Mouse (Mus musculus) frontal cortex, adult (tissue): ENCODE measurements around the gene Slc7a11.

Experiments
- ATAC-seq: cut with Nextera tagmentation; 2 replicates; pipeline ENCODE4 v1.9.2; 2017; ENCODE audit warnings: mild to moderate bottlenecking, moderate library complexity, mixed read lengths; ENCODE audit not compliant: low TSS enrichment

Slc7a11 gene

DNA sequence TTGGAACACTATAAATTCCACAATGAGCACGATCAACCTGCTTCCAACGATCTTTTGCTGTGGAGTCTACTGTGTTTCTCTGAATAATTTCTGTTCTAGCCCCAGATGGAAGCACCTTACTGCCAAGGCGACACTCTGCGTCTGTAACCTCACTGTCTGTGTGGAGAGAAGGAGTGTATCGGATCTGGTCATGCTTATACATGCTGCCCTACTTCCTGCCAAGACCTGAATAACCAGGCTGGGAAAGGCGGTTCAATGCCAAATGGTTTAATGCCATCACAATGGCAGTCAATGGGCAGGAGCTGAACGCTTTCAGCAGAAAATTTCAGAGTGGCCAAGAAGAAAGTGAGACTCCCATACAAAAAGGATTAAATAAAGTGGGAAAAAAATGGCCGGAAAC is 137.1 kb downstream of the Slc7a11 start:
- ATAC-seq: no peak

DNA sequence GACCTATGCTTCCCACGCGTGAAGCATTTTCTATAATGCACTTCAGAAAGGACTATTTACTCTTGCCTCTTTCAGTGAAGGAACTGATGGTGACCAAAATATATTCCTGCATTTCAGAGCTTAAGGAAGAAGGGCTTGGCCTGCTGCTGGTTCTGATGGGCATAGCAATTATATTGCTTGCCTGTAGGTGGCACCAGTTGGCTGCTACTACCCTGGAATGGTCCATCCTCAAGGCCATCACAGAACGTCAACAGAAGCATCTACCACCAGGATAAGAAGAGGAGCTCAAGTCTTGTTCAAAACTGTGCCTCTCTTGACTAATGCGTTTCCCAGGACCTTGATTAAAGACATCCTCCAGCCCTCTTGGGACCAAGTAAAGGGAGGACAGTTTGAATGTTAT is 139.3 kb downstream of the Slc7a11 start:
- ATAC-seq: peak; percentile 84

DNA sequence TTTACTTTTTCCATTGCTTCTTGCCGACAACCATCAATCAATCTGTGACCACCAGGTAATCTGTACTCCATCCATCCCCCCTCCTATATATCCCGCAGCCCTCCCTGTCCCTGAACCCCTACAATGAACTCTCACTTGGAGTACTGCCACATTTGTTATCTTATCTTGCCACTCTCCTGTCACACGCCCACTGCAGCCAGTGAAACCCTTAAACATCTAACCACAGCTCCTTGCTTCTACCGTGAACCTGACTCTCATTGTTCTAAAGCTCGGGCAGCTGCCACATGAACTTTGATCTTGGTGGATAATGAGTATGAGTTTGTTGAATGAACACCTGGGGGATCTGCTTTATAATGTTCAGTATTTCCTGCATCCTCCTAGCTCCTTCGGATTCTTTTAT is 140.8 kb downstream of the Slc7a11 start:
- no peak for ATAC-seq

DNA sequence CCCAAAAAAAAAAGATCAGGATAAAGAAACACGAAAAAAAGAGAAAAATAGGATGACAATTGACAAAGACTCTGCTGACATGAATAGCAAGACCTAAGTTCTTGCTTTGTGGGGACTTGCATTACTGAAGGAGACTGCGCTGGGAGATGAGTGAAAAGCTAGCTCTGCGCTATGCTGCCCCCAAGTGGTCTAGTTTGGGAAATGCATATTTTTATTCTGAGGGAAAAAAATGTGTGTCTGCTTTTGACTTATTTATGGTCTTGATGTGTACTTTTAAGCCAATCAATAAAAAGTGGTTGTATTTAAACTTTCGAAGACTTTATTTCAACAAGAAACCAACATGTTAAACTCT is 142.5 kb downstream of the Slc7a11 start:
- ATAC-seq: peak; percentile 89

DNA sequence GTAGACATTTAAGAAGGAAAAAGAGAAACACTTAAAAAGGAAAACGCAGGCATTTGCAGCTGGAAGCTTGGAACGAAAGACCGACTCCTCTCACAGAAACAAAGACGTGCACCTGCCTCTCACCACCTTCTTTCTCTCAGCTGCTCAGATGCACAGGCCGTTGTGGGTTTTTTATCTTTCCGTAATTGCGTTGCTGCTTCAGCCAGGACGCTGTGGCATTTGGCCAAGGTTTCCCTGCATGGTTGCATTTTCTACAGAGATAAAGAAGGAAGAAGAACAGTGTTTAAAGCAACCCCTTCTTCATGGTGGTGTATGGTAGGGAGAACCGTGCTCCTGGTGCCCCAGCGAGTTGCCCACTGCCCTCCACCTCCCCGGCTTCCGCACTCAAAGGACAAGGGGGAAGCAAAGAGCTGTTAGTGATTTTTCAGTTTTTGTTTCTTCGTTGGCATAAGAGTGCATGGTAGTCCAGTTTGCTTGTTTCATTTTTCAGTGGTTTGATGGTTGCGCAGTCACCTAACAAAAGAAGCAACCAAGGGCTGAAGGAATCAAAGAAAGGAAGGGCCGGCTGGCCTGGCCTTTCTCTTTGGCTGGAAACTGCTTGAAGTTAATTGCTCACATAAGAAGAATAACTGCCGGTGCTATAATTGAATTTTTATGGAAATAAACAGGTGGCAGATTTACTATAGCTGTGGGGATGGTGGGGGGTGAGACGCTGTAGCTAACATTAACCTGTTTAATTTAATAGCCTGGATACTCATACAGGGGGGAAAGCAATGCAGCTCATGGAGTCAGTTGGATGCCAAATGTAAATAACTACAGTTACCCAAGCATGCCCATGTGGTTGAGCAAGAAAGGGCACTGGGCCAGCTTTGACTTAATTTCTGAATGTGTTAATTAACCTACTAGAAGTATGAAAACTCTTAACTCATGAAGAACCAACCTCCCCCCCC is 143.1 kb downstream of the Slc7a11 start:
- no peak for ATAC-seq

DNA sequence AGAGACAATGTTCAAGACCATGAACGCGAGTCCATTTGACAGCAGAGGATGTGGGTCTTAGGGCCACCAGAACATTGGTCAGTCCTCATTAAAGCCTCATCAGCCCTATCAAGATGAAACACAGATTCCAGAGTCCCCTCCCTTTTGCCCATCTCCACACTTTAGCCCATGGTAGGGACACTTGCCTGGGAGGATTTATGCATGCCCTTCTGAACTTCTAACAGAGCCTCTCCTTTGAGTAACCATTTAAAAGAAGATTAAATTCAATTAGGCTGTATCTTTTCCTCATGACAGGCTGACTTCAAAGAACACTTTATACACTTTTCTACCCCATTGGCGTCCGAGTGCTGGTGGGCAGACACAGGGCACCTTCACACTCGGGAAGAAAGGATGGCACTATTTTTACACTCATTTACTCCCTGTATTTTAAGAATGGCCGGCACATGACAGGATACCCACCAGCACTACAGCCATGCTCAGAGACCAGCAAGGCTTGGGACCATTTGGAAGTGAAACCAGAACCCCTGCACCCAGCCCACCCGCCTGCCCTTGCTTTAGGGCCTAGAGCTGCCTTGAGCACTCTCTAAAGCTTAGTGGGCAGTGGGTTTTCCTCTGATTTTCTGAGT is 144.9 kb downstream of the Slc7a11 start:
- ATAC-seq: no peak

DNA sequence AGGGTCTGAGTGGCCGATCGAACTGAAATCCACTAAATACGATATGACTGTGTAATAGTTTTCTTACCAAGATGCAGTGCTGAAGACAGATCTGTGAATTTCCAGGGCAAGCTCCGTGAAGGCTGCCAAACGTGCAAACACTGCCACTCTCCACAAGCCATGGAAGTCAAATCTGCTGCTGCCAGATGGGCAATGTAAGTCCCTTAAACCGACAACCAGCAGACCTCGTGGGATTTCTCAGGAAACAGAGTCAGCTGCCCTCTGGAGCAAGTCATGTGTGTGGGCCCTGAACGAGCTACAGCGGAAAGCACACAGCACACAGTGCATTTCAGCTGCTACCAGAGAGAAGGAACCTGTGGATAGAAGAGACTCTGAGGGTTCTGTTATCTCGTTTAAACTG is 146.5 kb downstream of the Slc7a11 start:
- no peak for ATAC-seq

DNA sequence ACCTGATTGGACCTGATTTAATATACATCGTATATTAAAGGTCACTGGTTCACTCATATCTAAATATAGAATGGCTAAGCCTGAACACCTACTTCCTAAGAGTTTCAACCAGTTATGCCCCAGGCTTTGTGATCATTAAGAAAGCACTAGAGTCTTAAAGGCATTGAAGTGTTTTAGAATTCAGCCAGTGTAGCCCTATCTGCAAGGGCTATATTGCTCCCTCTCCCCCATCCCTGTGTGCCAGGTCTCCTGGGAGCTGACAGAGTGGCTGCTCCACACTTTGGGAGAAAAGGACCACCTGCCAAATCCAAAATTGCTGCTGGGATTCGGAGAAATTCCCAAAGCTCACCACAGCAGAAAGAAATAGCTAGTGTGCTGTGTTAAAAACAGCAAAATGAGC is 168.4 kb downstream of the Slc7a11 start:
- no peak for ATAC-seq

DNA sequence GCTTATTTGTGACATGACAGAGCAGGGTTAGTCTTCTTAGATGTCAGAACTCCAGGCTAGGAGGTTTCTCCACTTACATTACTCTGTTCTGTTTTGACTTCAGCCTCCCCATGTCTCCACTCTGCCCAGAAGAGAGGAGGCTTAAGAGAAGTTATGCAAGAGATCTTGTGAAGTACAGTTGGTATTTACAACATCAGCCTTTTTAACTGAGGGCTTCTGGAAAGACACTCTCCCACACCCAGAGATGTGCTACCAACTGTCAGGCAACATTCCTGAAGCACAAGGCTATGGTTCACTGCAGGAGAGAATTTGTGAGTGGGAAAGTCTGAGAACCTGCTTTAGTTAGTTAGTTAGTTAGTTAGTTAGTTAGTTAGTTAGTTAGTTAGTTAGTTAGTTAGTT is 171.2 kb downstream of the Slc7a11 start:
- ATAC-seq: peak; percentile 85

DNA sequence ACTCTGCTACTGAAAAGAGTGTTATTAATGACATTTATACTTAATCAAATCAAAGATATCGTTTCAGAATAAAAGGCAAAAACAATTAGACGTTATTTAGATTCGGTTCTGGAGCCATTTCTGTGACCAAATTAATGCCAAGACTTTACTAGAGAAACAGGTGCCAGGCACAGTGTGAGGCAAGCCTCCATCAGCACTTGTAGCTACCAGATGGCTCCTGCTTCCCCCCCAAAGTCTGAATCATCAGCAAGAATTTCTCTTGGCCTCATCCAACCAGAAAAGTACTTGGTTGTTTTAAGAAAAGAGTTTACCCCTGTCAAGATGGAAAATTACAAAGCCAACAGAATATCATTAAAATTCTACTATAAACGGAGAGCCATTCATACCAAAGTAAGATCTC is 173.7 kb downstream of the Slc7a11 start:
- ATAC-seq: peak; percentile 87

DNA sequence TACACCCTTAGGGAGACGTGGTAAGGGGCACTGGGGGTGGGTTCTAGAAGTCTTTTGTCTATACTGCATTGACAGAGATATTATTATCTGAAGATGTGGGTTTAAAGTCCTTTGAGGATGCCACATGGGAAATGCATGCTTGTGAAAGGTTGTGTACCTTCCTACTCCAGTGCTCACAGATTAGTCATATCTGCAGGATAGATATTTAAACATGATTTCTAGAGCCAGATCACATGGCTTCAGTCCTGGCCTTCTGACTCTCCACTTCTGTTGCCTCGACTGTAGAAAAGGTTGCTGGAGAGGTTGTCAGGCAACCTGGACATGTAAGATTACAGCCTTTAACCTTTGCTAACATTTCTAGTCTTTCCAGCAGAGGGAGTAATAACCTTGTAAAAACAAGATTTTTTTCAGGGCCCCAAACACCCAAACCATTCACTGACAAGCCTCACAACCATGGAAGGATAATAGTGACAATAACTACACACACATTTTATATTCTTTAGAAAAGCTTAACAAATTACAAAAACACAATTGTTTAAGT is 180.8 kb downstream of the Slc7a11 start:
- ATAC-seq: no peak

DNA sequence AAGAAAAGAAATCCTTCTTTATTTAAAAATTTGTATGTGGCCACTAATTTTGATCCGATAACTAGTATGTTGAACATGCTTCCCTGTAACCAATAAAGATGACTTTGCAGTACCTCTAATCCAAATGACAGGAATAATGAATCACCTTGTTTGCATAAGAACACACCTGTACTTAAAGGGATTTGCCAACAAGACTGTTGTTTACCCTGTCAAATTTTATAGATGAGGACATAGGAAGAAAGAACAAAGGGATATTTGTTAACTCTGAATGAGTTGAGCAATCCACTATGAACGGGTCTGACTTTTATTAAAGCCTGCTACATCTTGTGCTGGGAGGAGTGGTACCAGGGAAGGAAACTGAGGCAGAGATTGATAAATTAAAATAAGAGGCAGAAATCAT is 181.3 kb downstream of the Slc7a11 start:
- ATAC-seq: no peak

DNA sequence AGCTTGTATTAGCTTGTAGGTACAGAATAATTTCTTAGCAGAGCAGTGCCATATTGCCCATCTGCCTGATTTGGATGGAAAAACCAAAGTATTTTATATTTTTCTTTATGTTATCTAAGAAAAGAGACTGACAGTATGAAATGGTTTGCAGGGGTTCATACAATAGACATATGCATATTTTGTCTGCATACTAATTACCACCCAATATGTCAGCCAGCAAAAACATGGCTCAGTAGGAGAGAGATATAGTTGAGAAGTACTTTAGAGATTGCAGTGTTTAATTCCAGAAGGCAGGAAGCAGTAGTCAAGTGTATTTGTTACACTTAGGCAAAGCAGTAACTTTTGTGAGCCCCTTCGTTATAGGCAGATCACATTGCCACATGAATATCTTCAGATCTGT is 182.7 kb downstream of the Slc7a11 start:
- no peak for ATAC-seq

DNA sequence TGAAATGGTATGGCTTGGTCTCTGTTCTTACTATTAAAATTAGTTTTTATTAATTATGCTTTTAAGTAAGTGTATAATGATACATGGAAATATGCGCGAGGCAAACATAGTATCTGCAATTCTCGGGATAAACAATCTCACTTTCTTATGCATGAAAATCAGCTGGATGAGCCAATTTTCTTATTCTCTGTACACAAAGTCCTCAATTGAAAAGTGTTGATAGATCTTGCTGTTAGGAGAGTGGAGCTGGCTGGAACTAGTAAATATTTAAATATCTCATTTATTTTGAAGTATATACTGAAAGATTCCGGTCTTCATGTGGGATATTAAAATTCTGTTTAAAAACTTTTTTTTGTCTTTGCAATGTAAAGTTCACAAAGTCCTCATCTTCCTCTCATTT is 184.6 kb downstream of the Slc7a11 start:
- ATAC-seq: no peak

DNA sequence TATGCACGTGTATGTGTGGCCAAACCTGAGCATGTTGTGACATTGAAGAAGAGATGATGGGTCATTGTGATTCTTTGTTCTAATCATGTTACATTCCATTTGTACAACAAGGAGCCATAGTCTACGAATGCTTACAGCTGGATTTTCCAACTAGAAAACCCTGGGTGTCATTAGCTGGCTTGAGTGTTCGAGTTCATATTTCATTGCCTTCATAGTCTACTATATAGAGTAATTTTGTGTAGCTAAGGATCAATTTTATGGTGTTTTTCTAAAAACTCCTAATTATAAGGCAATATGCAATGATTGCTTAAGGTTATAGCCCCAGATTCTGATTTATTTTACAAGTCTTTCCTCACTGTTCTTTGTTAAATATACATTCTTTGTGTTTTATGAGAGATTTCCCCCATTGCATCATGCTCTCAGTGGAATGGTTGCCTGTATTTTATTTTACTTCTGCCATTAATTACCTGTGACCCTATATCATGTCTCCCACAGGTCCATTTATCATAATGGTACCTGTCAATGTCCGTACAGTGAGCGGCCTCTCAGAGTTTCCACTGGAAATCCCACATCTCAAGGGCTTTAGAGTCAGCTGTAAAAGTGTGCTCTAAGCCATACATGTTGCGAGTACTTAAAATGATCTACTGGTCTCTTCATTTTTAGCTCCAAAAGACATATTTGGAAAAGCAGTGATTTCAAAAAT is 193.7 kb downstream of the Slc7a11 start:
- no peak for ATAC-seq

DNA sequence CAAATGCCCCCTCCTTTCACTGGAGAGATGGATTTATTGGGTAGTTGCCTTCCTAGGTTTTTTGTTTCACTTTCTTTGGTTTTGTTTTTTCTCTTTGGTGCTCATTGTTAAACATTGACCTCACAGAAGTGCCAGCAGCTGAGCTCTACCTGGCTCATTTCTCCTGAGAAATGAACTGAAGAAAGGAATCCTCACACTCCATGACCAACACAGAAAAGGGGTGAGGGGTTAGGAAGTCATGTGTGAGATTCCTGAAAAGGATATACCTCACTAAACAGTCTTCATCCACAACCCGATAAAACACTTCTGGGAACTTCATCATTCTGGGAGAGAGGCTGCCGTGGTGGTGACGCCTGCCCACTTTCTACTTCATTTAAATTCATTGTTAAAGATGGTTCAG is 207.4 kb downstream of the Slc7a11 start:
- no peak for ATAC-seq

DNA sequence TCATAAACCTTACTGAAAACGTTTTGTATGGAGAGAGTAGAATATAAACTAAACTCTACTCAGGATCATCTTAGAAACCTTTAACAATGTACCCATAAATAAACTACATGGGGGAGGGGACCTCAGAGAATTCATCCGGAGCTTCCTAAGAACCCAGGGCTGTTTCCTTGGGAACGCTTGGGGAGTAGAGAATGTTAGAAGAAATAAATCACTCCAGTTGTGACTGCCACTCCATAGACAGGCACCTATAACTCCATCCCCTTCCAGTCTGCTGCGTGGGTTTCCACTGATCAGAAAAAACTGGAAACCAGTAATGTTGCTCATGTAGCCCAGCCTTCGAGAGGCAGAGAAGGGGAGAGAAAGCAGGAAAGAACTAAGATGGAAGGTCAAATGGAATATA is 210.3 kb downstream of the Slc7a11 start:
- ATAC-seq: no peak

DNA sequence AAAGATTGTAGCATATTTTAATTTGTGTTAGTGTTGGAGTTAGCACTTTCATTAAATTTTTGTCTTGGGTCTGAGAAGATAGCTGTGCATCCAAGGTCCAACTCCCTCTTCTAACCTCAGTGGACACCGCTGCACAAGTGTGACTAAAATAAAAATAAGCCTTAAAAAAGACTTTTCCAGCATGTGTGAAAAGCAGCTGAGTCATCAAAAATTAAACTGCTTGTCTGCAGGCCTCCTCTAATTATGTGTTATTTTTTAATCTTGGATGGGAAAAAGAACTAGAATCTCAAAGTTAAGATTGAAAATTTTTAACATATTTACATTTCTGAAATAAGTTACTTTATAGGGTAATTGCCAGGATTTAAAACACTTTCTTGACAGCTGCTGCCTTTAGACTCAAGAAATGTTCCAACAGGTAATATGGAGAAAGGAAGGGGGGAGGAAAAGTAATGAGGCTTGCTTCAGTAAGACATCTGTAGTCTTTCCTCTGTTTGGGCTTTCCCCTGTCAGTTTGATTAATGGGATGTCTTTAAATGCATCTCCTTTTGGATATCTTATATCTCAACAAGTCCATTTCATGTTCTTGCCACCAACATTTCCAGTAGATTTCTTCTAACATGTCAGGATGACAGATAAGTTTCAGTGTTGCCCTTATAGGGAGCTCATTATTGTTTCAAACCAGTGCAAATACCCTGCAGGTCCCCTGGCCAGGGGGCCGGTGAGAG is 218.9 kb downstream of the Slc7a11 start:
- ATAC-seq: no peak

DNA sequence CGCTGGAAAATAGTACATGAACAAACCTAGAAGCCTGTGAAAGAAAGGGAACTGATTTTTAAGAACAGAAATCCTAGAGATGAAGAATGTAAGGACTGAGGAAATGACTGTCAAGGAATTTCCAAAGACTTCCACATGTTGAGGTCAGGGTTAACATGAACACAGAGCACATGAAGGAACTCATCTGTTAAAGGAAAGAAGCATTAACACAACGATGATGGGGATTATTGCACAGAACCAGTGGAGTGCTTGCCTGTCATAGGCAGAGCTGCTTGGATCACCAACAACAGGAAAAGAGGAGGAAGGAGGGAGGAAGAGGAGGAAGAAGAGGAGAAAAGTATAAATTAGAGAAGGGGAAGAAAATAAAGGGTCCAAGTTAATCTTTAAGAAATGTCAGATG is 223.0 kb downstream of the Slc7a11 start:
- no peak for ATAC-seq

DNA sequence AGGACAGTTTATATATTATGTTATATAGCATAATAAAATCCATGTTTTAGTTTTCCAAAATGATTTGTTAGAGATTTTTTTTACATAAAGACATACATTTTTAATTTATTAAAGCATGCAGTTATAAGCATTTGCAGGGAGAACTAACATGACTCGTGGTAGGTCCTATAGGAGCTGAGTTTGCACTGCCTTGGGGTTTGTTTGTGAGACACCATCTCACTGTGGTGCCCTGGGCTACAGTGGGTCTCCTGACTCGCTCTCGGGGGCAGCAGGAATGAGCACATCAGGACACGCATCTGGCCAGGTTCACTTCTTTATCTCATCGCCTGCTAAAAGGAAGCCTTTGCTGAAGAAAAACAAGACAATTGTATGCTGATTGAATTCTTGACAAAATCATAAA is 257.0 kb downstream of the Slc7a11 start:
- ATAC-seq: no peak

DNA sequence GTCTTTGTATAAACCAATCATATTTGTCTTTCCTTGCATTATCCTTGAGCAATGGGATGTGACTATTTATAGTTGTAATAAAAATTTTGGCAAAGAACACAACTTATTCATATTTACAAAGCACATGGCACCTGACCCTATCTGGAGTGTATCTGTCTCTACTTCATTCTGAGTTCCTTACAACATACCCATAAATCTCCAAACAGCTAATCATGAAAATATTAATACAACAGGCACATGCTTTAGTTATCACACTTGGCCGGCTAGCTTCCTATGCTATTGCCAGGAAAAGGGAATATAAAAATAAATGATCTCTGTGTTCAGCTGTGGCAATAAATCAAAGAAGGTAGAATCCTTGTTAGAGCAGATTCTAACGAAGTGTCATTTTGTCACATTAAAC is 257.5 kb downstream of the Slc7a11 start:
- no peak for ATAC-seq

DNA sequence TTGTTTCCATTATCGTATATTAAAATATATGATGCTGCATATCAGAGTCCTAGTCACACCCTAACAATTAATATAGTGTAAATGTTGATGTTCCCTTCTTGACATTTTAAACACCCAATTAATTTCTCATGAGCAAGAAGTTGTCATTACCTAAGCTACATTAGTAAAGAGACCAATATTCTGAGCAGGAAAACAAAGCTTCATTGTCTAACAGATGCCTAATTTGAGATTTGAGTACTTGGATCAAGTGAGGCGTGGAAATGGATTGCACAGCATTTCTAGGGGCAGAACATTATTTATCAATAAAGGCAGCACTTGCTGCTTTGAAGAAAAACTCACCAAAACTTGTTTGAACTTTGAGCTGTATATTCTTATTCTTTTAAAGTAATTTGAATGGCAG is 282.7 kb downstream of the Slc7a11 start:
- no peak for ATAC-seq
